Mouse (Mus musculus) left cerebral cortex, adult 18-20 months (tissue): ENCODE data around the gene Fbxl5. TPM values are rescaled to one million over a fixed set of nuclear protein-coding genes. Genes with fewer than 3 reads are reported as not detected.
A peak's percentile ranks its signal among the peaks of the same experiment; 100 is the strongest.

Experiments used
- DNase-seq, 2 experiments: peaks; one replicate each; pipeline ENCODE4 v3.0.0; 2021 to 2022; ENCODE audit warnings: low spot score in 2 of 2, mixed read lengths in 1 of 2
- long read RNA-seq, 2 experiments: library from polyadenylated mRNA; stranded (forward); transcript quantifications; one replicate each; pipeline ENCODE4 v2.0.0; 2021
- total RNA-seq, 2 experiments: library from RNA; stranded (reverse); gene quantifications; 2 replicates each; pipeline ENCODE4 v1.2.3; 2021

Fbxl5 gene
- total RNA-seq: 10 to 100 TPM; 87.5 to 93.3 TPM
- long read RNA-seq, experiment 1, transcript Fbxl5-201 (11 exons, 2,858 nt): major isoform, 73 of 133 reads
- long read RNA-seq, experiment 1, partial matches to known transcripts: 40 of 133 reads
- long read RNA-seq, experiment 1, other reads (novel, unspliced or antisense): 16 of 133 reads
- long read RNA-seq, experiment 2, transcript Fbxl5-201 (11 exons, 2,858 nt): major isoform, 60 of 88 reads
- long read RNA-seq, experiment 2, partial matches to known transcripts: 21 of 88 reads
- long read RNA-seq, experiment 2, other reads (novel, unspliced or antisense): 3 of 88 reads

- DNase-seq: no peak
Measured at GRCm38 (mm10) chr5:43821538-43821937, at the start of gene Fbxl5. Gene Fbxl5 (minus strand): TSS chr5:43821638.

DNA sequence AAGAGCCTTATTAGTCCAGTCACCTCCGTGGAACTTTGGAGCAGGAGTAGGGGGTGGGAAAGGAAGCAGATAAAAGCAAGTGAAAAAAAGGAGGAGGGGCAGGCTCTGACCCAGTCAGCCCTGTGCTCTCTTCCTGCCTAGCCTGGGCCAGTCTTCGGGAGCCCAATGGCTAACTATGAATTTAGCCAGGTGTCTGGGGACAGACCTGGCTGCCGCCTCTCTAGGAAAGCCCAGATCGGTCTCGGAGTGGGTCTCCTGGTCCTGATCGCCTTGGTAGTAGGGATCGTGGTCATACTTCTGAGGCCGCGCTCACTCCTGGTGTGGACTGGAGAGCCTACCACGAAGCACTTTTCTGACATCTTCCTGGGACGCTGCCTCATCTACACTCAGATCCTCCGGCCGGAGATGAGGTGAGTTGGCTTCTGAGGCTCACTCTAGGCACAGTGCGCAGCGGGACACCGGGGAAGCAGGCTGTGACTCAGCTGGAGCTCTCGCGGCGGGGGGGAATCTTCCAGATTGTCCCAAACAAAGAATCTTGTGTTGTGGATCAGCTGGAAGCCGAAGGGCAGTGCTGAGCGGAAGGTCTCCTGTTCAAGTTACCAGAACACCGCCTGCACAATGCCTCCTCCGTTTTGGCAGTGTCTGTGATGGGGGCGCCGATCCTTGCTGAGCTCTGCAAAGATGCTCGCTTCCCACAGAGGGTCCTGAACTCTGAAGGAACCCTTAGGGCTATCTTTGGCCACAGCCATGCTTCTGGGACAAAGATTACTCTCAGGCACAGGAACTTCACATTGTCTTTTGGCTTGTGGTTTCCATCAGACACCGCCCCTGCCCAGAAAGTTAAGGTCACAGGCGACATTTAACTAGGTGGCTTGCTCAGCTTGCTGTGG, 47.5 kb upstream of the Fbxl5 start:
- peak; percentile 39 for DNase-seq

DNA sequence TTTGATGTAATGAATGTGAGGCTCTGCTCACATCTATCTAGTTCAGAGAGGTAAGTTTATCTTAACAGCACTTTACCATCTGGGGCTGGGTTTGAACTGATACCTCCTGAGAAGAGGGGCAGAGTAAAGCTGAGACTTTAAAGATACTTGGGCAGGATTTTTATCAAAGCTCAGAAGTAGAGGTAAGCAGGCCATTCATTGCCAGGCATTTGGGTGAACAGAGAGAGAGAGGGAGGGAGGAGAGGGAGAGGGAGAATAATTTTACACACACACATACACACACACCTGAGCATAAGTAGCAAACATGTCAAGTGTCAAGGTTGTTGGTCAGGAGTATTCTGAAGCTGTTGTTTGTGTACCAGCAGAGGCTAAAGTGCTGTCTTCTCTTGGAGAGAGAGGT, 46.8 kb upstream of the Fbxl5 start, which contains the start of gene Cd38:
Gene Cd38 (plus strand): TSS at position 301 of the 400 bp plus-strand sequence.
- no peak for DNase-seq

GRCm38 (mm10) chr5:43865316-43865715, 43.9 kb upstream of the Fbxl5 start:
- peak in 1 of 2 experiments; percentile 15 for DNase-seq

DNA sequence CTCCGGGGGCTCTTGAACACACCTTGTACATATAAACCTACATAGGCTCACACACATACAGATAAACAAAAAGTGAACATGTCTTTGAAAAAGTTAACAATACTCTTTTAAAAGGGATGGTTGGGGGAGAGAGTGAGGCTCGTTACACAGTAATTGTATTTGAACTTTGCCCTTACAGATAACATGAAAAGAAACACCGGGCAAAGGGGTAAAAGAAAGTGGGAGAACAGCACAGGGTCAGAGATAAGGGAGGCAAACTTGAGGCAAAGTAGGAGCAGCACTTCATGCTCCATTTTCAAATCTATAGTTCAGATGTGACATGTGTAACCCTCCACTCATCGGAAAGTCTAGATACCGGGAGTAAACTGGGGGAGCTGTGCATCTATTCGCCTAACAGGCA, 42.2 kb upstream of the Fbxl5 start:
- DNase-seq: no peak

- DNase-seq: no peak
Measured at GRCm38 (mm10) chr5:43860670-43861431, 39.4 kb upstream of the Fbxl5 start.

DNA sequence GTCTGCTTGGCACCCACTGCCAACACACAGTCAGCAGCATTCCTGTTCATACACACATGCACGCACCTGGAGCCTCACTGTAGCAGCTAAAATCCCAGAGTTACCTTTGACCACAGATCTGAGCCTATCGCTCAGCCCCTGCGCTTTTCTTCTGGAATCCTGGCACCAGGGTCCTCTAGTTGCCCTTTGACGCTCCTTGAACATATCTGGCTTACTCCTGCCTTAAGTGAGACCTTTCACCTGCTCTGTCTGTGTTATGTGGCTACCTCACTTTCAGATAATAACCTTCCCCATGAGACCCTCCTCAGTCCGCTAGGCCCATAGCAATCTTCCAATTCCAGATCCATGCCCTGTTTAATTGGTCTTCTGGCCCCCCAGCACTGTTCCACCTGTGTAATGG, 38.7 kb upstream of the Fbxl5 start:
- DNase-seq: no peak

DNA sequence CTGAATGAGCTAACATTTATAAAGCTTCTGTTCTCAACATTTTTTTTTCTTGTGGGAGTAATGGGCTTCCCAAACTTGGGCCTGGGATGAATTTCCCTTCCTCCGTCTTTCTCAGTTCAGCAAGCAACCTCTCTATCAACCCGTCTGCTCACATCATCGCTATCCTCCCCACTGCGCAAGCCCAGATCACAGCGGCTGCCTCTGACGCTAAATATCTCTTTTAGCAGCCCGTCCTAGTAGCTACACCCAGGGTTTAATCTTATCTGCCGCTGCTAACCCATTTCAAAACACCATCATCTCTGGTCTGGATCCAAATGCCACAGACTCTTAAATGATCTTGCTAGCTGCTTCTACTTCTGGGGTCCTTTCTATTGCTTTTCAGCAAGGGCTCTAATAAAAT, 38.2 kb upstream of the Fbxl5 start:
- DNase-seq: no peak

DNA sequence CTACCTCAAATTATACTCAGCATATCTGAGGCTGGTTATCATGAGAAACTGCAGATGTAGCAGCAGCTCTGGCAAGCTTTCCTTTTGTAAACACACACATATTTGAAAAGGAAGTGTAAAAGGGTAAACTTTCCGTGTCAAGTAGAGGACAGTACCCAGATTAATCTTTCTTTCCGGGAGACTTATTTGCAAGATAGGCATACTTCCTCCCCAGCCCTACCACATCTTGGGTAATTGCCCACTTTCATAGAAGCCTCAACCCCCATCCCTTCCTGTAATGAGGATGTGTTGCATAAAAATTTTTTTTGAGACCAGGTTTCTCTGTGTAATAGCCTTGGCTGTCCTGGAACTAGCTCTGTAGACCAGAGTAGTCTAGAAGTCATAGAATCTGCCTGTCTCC, 34.3 kb upstream of the Fbxl5 start:
- DNase-seq: no peak

GRCm38 (mm10) chr5:43853868-43854488, 32.5 kb upstream of the Fbxl5 start:
- DNase-seq: no peak

DNA sequence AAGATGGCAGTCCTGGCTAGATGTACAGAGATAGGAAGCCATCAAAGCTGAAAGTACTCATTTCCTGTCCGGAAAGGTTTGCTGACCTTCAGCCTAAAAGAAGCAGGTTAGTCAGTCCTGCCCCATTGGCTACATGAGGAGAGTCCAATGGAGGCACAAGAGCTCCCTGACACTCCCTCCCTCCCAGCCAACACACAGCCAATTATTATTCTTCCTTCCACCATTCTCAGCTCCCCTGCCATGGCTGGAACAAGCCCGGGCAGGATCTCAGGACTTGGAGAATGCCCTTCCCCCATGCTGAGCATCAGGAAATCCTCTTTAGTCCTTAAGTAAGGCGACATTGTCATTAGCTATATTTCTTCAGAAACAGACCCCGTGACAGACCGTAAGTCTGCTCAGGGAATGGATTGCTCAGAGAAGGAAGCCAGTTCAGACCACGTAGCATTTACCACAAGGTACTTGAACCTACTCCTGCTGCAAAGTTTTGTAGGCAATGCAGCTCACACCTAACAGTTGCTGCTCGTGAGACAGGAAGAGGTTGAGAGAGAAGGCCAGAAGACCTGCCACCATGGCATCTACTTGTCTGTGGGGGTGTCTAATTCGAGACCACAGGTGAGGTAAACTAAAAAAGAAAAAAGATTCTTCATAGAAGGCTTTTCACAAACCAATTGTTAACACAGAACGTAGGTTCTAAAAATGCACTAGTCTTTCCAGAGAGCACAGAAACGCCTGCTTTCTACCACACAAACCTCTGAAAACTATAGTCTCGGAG, 31.8 kb upstream of the Fbxl5 start:
- no peak for DNase-seq

GRCm38 (mm10) chr5:43848275-43848674, 26.8 kb upstream of the Fbxl5 start:
- DNase-seq: no peak

DNA sequence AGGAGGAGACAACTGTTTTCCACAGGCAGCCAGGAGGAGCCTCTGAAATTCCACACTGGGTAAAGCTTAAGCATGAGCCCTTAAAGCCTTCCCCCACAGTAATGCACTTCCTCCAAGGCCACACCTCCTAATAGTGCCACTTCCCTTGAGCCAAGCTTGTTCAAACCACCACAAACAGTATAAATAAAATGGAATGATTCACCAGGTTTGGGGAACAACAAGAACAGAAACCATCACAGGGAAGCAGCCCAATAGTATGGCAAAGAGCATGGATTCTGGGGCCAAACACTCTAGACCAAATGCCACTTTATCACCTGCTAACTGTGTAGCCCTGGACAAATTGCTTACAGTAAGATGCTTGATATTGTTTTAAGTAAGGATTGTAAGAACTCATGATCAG, 26.1 kb upstream of the Fbxl5 start:
- no peak for DNase-seq

GRCm38 (mm10) chr5:43846227-43846626, 24.8 kb upstream of the Fbxl5 start:
- no peak for DNase-seq

DNA sequence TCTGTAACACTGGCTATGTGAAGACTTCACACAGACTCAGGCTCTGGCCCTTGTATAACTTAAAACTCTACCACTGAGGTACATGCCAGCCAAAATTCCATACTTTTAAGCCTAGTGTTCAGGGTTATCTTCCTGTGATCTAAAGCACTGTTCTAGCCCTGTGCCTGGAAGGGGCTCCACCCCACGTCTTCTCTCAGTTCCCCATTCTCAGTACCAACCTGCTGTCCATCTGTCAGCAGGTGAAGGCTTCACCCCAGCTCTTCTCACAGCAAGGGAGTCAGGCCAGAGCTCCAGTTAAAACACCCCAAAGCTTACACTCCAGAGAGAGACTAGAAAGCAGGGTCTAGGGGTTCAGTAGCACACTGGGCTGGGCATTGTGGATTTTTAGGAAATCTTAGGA, 24.2 kb upstream of the Fbxl5 start:
- no peak for DNase-seq

DNA sequence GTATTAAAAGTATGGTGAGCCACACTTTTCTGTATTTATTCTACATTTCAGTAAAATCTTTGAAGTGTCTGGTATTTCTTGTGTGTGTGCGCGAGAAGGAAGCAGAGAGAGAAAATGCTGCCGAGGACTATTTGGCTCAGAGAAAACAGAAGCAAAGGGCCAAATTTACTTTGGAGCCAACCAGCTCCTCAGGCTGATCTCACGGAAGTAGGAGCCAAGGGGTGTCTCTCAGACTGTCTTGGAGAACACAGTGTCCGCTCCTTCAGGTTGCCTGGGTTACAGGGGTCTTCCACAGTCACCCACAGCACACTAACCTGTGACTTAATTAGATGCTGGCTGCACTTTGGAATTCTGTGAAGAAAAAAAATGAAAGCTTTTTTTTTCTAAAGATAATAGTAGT, 23.6 kb upstream of the Fbxl5 start:
- DNase-seq: no peak

GRCm38 (mm10) chr5:43842576-43843155, 21.2 kb upstream of the Fbxl5 start:
- no peak for DNase-seq

DNA sequence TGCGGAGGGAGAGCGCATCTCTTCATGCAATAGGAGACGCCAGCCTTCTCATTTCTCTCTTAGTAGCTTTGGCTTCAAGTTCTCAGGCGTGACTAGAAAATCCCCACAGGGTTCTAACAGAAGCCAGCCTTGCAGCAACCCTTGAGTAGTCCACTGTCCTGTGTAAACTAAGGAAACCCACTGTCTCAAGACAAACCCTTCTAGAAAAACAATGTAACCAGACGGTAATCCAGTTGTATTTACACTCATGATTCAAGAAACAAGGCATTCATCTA, 20.5 kb upstream of the Fbxl5 start:
- no peak for DNase-seq

- peak; percentile 47 to 66 for DNase-seq
Measured at GRCm38 (mm10) chr5:43841144-43842010, 19.9 kb upstream of the Fbxl5 start.
